Mouse (Mus musculus) heart, adult 8-10 months (tissue): ENCODE results near the gene Ugt2a1. TPM values are rescaled to one million over a fixed set of nuclear protein-coding genes. Genes with fewer than 3 reads are reported as not detected.

Experiments
- total RNA-seq, 4 experiments: library from RNA; stranded (reverse); gene quantifications; 2 replicates each; pipeline ENCODE4 v1.2.4; 2022

Ugt2a1 gene
- total RNA-seq, 4 experiments from 2014 or later, result not detected

Other genes with a start within 250 kb of the Ugt2a1 start
- not detected for gene Ugt2b37, start 236.1 kb downstream of the Ugt2a1 start, total RNA-seq
- gene Ugt2a3, start 153.7 kb downstream of the Ugt2a1 start, total RNA-seq, result not detected
- gene Ugt2b38, start 66.7 kb downstream of the Ugt2a1 start, total RNA-seq, result not detected
- gene Ugt2a2, start 8.6 kb downstream of the Ugt2a1 start, total RNA-seq, result not detected
- not detected for gene Gm43638, start 4.1 kb downstream of the Ugt2a1 start, total RNA-seq
- gene Sult1b1, start 47.3 kb upstream of the Ugt2a1 start, total RNA-seq, result not detected
- under 1 TPM in 1 of 4 experiments, not detected in 3; 0.29 TPM for gene Sult1d1, start 78.2 kb upstream of the Ugt2a1 start, total RNA-seq
- under 1 TPM in 2 of 4 experiments, not detected in 2; 0.23 to 0.25 TPM for gene Sult1e1, start 100.7 kb upstream of the Ugt2a1 start, total RNA-seq
- gene Csn1s1, start 175.3 kb upstream of the Ugt2a1 start, total RNA-seq, result not detected
- not detected for gene Csn2, start 208.8 kb upstream of the Ugt2a1 start, total RNA-seq